Mouse (Mus musculus): ENCODE measurements at regions not wholly inside any gene's neighbourhood (a gene's known extent, or its start where the extent isn't known, plus 50 kb on each side); places are given as distances from the start of the nearest gene placed in this dataset.
A peak's percentile ranks its signal among the peaks of the same experiment; 100 is the strongest.

DNA sequence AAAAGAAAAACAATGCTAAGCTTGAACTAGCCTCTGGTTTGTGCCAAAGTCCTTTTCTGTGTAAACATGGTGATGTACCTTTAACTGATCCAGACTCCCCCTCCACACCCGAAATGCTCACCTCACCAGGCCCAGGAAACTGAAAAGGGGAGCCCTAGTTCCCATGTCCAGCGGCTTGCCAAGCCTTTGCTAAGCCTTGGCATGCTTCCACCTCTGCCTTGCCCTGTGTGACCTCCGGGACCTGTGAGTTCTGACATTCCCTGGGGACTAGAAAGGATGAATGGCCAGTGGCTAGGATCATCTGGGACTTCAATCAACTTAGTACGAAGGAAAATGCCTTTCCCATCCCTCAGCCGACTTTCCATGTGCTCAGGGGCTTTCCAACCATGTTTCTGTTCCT is 184.2 kb downstream of the Foxo1 start:
- no peak for ATAC-seq (ENCODE audit: extremely low read depth, insufficient number of reproducible peaks, low FRiP score, poor library complexity, severe bottlenecking)

DNA sequence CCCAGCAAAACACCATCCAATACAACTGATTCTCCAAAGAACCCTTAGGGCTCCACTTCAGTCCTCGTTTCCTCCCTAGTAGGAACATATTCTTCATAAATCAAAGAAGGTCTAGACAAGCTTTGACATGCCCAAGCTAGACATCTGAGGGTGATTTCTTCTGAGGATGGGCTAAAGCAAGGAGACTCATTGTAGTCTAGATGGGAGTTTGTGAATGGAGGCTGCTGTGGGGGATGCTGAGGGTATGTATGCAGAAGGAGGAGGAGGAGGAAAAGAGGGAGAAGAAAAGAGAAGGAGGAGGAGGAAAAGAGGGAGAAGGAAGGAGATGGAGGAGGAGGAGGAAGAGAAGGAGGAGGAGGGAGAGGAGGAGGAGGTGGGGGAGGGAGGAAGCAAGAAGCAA is 178.9 kb downstream of the Foxo1 start:
- no peak for ATAC-seq (ENCODE audit: extremely low read depth, insufficient number of reproducible peaks, low FRiP score, poor library complexity, severe bottlenecking)

DNA sequence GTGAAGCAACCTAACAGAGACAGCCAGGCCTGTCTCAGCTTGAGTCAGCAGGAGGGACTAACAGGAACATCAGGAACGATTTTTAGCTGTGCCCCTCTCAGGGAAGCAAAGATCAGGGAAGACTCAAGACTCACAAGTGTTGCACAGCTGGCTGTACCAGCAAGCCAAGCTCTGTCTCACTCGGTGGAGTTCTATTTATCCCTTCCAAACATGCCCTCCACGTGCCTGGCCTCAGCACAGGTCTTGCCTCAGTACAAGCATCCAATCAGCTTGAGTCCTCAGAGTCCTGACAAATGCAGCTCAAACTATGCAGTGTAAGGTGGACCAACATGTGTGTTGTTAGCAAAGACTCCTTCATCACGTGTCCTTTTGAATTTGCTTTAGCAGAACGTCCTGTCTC is 178.4 kb downstream of the Foxo1 start:
- ATAC-seq (ENCODE audit: extremely low read depth, insufficient number of reproducible peaks, low FRiP score, poor library complexity, severe bottlenecking) = no peak

GRCm38 (mm10) chr3:52444420-52445119 is 176.4 kb downstream of the Foxo1 start:
- peak; percentile 5; the same call in 1 of the 2 replicates for ATAC-seq (ENCODE audit: extremely low read depth, insufficient number of reproducible peaks, low FRiP score, poor library complexity, severe bottlenecking)

- ATAC-seq (ENCODE audit: extremely low read depth, insufficient number of reproducible peaks, low FRiP score, poor library complexity, severe bottlenecking) = peak; percentile 97
Observed at GRCm38 (mm10) chr3:52443856-52444255, 175.7 kb downstream of the Foxo1 start.

- no peak for ATAC-seq (ENCODE audit: extremely low read depth, insufficient number of reproducible peaks, low FRiP score, poor library complexity, severe bottlenecking)
Observed at GRCm38 (mm10) chr3:52429014-52429589, 161.0 kb downstream of the Foxo1 start.

DNA sequence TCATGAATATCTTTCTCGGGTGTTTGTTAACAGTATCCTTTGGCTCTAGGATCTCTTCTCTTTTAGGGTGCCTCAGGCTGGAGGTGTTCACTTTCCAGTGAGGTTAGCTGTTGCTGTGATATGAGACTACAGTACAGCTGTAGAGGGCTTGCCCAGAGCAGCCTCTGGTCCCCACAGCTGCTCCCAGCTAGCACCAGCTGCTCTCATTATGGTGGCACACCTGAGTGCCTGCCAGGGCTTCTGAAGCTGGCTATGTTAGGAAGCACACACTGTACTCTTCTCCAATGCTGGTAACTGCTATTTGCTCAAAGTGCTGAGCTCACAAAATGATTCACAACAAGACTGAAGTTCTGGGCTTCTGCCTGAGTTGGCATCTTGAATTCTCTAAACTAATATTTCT is 154.7 kb downstream of the Foxo1 start:
- ATAC-seq (ENCODE audit: extremely low read depth, insufficient number of reproducible peaks, low FRiP score, poor library complexity, severe bottlenecking) = no peak

GRCm38 (mm10) chr3:52416261-52416660 is 148.1 kb downstream of the Foxo1 start:
- ATAC-seq (ENCODE audit: extremely low read depth, insufficient number of reproducible peaks, low FRiP score, poor library complexity, severe bottlenecking) = no peak

GRCm38 (mm10) chr3:52415361-52415760 is 147.2 kb downstream of the Foxo1 start:
- ATAC-seq (ENCODE audit: extremely low read depth, insufficient number of reproducible peaks, low FRiP score, poor library complexity, severe bottlenecking) = no peak

- ATAC-seq (ENCODE audit: extremely low read depth, insufficient number of reproducible peaks, low FRiP score, poor library complexity, severe bottlenecking) = no peak
Observed at GRCm38 (mm10) chr3:52414017-52414416, 145.9 kb downstream of the Foxo1 start.

DNA sequence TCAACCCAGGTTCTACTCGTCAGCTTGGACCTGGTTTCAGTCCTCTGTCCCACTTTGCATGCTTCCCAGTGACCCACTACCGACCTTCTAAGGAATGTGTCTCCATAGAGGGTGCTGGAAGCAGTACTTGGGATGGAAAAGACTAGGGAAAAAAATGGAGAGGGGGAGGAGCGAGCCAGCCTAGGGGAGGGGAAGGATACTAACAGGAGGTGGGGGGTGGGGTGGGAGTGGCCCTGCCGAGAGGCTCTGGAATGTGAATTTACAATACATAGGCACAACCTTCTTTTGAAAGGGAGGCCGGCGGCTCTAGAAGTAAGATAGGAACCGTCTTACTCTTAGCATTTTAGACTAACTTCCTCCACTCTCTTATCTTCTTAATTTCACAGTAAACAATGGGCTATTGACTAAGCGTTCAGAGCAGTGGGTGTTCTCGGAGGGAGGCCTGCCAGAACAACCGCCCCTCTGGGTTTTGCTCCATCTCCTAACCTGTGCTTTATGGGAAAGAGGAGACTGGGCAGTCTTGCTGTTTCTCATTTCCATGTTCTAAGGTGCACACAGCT is 145.1 kb downstream of the Foxo1 start:
- no peak for ATAC-seq (ENCODE audit: extremely low read depth, insufficient number of reproducible peaks, low FRiP score, poor library complexity, severe bottlenecking)

- ATAC-seq (ENCODE audit: extremely low read depth, insufficient number of reproducible peaks, low FRiP score, poor library complexity, severe bottlenecking) = no peak
Observed at GRCm38 (mm10) chr3:52411356-52411755, 143.2 kb downstream of the Foxo1 start.

DNA sequence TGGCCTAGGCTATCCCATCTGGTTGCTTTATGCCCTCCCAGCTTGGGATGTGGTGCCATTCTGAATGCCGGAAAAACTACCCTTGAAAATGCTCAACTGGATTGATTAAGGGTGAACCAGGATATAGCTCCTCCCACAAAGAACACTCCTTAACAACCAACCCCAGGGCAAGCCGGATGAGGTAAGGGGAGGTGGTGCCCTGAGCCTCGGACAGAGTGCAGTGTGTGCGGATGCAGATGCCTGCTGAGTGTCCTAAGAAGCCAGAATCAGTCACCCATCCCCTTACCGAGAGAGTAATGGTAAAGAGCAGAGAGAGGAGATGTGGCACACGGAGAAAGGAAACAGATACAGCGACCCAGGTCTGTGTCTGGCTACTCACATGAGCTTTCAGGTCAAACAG is 141.3 kb downstream of the Foxo1 start:
- no peak for ATAC-seq (ENCODE audit: extremely low read depth, insufficient number of reproducible peaks, low FRiP score, poor library complexity, severe bottlenecking)

- no peak for ATAC-seq (ENCODE audit: extremely low read depth, insufficient number of reproducible peaks, low FRiP score, poor library complexity, severe bottlenecking)
Observed at GRCm38 (mm10) chr3:52406778-52407318, 138.7 kb downstream of the Foxo1 start.

GRCm38 (mm10) chr3:52404636-52405035 is 136.5 kb downstream of the Foxo1 start:
- no peak for ATAC-seq (ENCODE audit: extremely low read depth, insufficient number of reproducible peaks, low FRiP score, poor library complexity, severe bottlenecking)

DNA sequence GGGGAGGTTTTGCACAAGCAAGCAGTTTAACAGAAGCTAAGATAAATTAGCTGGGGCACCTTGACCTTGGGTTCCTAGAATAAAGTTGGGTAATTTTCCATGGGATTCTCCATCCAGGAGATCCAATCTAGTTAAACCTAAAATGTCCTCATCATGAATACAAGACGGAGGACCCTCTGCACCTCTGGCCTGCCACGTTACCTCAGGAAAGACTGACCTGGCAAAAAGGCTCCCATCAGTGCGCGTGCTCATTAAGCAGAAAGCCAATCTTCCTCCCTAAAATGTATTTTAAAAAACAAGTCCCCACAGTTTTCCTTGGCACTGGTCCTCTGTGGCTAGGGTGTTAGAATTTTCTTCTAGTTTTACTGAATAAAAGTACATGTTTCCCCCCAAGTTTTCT is 134.9 kb downstream of the Foxo1 start:
- no peak for ATAC-seq (ENCODE audit: extremely low read depth, insufficient number of reproducible peaks, low FRiP score, poor library complexity, severe bottlenecking)
